Mouse (Mus musculus) heart, postnatal 0 days (tissue): ENCODE results near the gene Gimap7.

Experiments
- CTCF ChIP-seq: IDR thresholded peaks from 2 replicates; pipeline ENCODE4 v1.5.1; 2016; ENCODE audit warnings: antibody characterized with exemption, control low read depth, low read depth
- EP300 ChIP-seq: IDR thresholded peaks from 2 replicates; pipeline ENCODE4 v1.6.1; 2016; ENCODE audit warnings: antibody characterized with exemption, low read depth

- TF ChIP-seq CTCF (no peak), EP300 (no peak)
Observed at GRCm38 (mm10) chr6:48706130-48706529, 12.3 kb upstream of the Gimap7 start.
